ENCODE assay signal across 10 mouse cellular contexts in genomic region chr2:105367623-105368022, GRCm38 (mm10). TPM values are rescaled to one million over a fixed set of nuclear protein-coding genes. Genes with fewer than 3 reads are reported as not detected.
A peak's percentile ranks its signal among the peaks of the same experiment; 100 is the strongest.
DNase-seq lines count a peak whose midpoint lies in the region; TF ChIP-seq lines count a peak whose summit lies in the region.
"Had no signal": no experiment of that assay in that cellular context is flagged by ENCODE, and none has a peak within 500 bp of the region (broad histone marks: within the 10 kb centered on the region; RNA-seq: fewer than 3 reads in every experiment).

No protein-coding gene starts in this region.

- peak; percentile 47 for TF ChIP-seq CTCF in bone marrow, adult 2 months (IDR thresholded peaks at IDR 0.05; ENCODE audit: control insufficient read depth, insufficient read depth, low read length)

- peak; percentile 59 for DNase-seq in heart, adult 11 months
- DNase-seq in heart, postnatal 25 days (ENCODE audit: low spot score), result no peak
- peak; percentile 8 for DNase-seq in lung, postnatal 14 days
- no peak for DNase-seq in lung, adult 18-20 months
- peak; percentile 44 for DNase-seq in naive thymus-derived CD4-positive, alpha-beta T cell, adult 2 months (ENCODE audit: low read depth)
- DNase-seq in testis, postnatal 10 days (ENCODE audit: low spot score), result no peak
- DNase-seq in right cerebral cortex, postnatal 4 days, result no peak
- DNase-seq: midbrain, embryonic 14.5 days had no signal

- no peak overlapping the region for H3K4me3 ChIP-seq in bone marrow, adult 2 months (replicated peaks; ENCODE audit: control insufficient read depth, low read depth, low read length)
- H3K4me3 ChIP-seq: embryonic facial prominence, embryonic 12.5 days had no signal

- no peak for TF ChIP-seq POLR2A in bone marrow, adult 2 months (IDR thresholded peaks at IDR 0.05; ENCODE audit: borderline replicate concordance, control insufficient read depth, low read depth, low read length)

- H3K4me1 ChIP-seq in bone marrow, adult 2 months (ENCODE audit: control insufficient read depth, insufficient read depth, low read length), result no peaks in the 10 kb centered on the region; the same call in 1 of the 2 replicates

- H3K27ac ChIP-seq in bone marrow, adult 2 months (ENCODE audit: control insufficient read depth, insufficient read depth, low read depth, low read length, poor library complexity), result no peak overlapping the region
- H3K27ac ChIP-seq: embryonic facial prominence, embryonic 12.5 days had no signal

- 36% methylated on average over 4 of the region's 4 CpGs for WGBS in bone marrow, adult 2 months

- intact Hi-C loops in heart, postnatal 25 days (cut with DNase I), result loop anchor here (1.0 kb wide), 1 partner anchor 61 kb away; no protein-coding TSS in a partner anchor

RNA-seq across cellular contexts. Expression of gene Rcn1, which starts 31.5 kb away (rescaled TPM):
- total RNA-seq in heart, postnatal 25 days (2021), result 10 to 100 TPM; 24.7 to 24.8 TPM
- 6.0 and 18.3 TPM in 2 replicates for polyA plus RNA-seq in bone marrow, adult 2 months (2011; ENCODE audit: insufficient read depth, insufficient read length, low replicate concordance, missing spikeins)

Comparison
In these comparisons a context has a peak if more than half of its experiments do, and no peak if none do; other contexts are left out.
1. DNase-seq: peak in heart, adult 11 months (single experiment), lung, postnatal 14 days (single experiment) and naive thymus-derived CD4-positive, alpha-beta T cell, adult 2 months (single experiment); none in heart, postnatal 25 days (single experiment), lung, adult 18-20 months (0 of 2), testis, postnatal 10 days (single experiment) and right cerebral cortex, postnatal 4 days (single experiment).